Mouse (Mus musculus) G1E (cell line): ENCODE results near the gene Nedd4. TPM values are rescaled to one million over a fixed set of nuclear protein-coding genes. Genes with fewer than 3 reads are reported as not detected.

Source experiments
- ATAC-seq: 2 replicates; pipeline ENCODE4 v1.8.0; 2016; ENCODE audit warnings: mild to moderate bottlenecking; ENCODE audit not compliant: insufficient number of reproducible peaks, poor library complexity, low FRiP score, severe bottlenecking; ENCODE audit errors: extremely low read depth
- DNase-seq: peaks from one replicate; pipeline ENCODE4 v3.0.0; 2012; ENCODE audit warnings: low spot score
- H3K27me3 ChIP-seq: 2 replicates; pipeline ENCODE4 v1.6.1; 2012; ENCODE audit warnings: mild to moderate bottlenecking, low read length, inconsistent platforms; ENCODE audit not compliant: insufficient read depth
- H3K36me3 ChIP-seq: replicated peaks from 2 replicates; pipeline ENCODE3; 2012; ENCODE audit warnings: mild to moderate bottlenecking, inconsistent platforms
- H3K4me1 ChIP-seq: 2 replicates; pipeline ENCODE4 v1.6.1; 2012; ENCODE audit warnings: low read depth, low read length, inconsistent platforms, mixed read lengths; ENCODE audit not compliant: insufficient read depth
- H3K4me3 ChIP-seq: 2 replicates; pipeline ENCODE4 v1.5.1; 2012; ENCODE audit warnings: low read depth, mild to moderate bottlenecking, inconsistent platforms, low read length, moderate library complexity, mixed read lengths
- H3K9me3 ChIP-seq: replicated peaks from 2 replicates; pipeline ENCODE4 v1.6.1; 2012; ENCODE audit warnings: inconsistent platforms
- CTCF ChIP-seq: IDR thresholded peaks from 2 replicates; pipeline ENCODE4 v1.5.1; 2012; ENCODE audit warnings: low read depth, low read length, inconsistent platforms, mixed read lengths
- GATA1 ChIP-seq: IDR thresholded peaks from 2 replicates; pipeline ENCODE4 v1.6.1; 2012; ENCODE audit warnings: borderline replicate concordance, low read length, inconsistent platforms, mixed read lengths
- GATA2 ChIP-seq: IDR thresholded peaks from 2 replicates; pipeline ENCODE4 v1.6.1; 2012; ENCODE audit warnings: low read depth, low read length, inconsistent platforms, borderline replicate concordance
- POLR2AphosphoS5 ChIP-seq: IDR thresholded peaks from 2 replicates; pipeline ENCODE4 v1.6.1; 2012; ENCODE audit warnings: low read depth, low read length, inconsistent platforms; ENCODE audit not compliant: insufficient replicate concordance
- TAL1 ChIP-seq: conservative IDR thresholded peaks from 2 replicates; pipeline ENCODE4 v1.6.1; 2012; ENCODE audit warnings: low read depth, low read length, inconsistent platforms, mixed read lengths
- polyA plus RNA-seq: library from polyadenylated mRNA; stranded (reverse); fragments of >175 nt; gene quantifications from 2 replicates; pipeline ENCODE4 v1.2.3, GENCODE M21; 2012
- total RNA-seq, 2 experiments: library from RNA; stranded (forward) in 1 of 2; stranded (reverse) in 1 of 2; fragments of 200-1000 nt in 1 of 2; fragments of >200 nt in 1 of 2; fragmentation: Nextera tagmentation in 1 of 2; gene quantifications; 2 replicates each; pipeline ENCODE4 v1.2.3; 2014 to 2017

Nedd4 gene
- total and polyA plus RNA-seq, 3 experiments = 562 to 869 (median 707) TPM

GRCm38 (mm10) chr9:72683268-72683667 lies 21.1 kb downstream of the Nedd4 start:
- ATAC-seq (no peak), DNase-seq (no peak)
- H3K4me1 ChIP-seq = peaks cover 52% of the 10 kb centered on the region
- H3K4me3 ChIP-seq = no peak overlapping the region
- peaks cover 71% of the 10 kb centered on the region for H3K36me3 ChIP-seq
- H3K27me3 ChIP-seq = no peaks in the 10 kb centered on the region
- TF ChIP-seq POLR2AphosphoS5 = no peak
- no peak for TF ChIP-seq GATA1
- TF ChIP-seq GATA2 = no peak
- TF ChIP-seq TAL1 = no peak
- no peak for TF ChIP-seq CTCF
- no peaks in the 10 kb centered on the region for H3K9me3 ChIP-seq

DNA sequence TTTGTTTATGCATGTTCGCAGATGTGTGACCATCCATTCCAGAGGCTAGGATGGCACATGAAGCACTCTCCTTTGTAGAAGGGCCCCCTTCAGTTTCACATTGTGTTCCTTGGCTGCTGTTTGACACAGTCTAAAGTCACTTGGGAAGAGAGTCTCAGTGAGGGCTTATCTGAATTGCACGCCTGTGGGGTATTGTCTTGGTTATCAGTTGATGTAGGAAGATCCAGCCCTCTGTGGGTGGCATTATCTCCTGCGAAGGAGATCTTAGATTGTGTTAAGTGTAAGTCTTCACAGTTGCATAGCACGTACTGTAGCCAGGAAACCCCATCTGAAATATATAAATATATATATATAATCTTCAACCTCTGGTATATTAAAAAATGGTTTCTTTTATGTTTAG lies 23.1 kb downstream of the Nedd4 start:
- ATAC-seq (peak; percentile 89), DNase-seq (no peak)
- H3K36me3 ChIP-seq = peaks cover 76% of the 10 kb centered on the region
- TF ChIP-seq CTCF (no peak), GATA1 (no peak), GATA2 (no peak), TAL1 (peak; percentile 59), POLR2AphosphoS5 (no peak)
- H3K4me1 ChIP-seq = peaks cover 62% of the 10 kb centered on the region
- no peaks in the 10 kb centered on the region for H3K27me3 ChIP-seq
- H3K4me3 ChIP-seq = no peak overlapping the region; the same call in 1 of the 2 replicates
- H3K9me3 ChIP-seq = no peaks in the 10 kb centered on the region

GRCm38 (mm10) chr9:72686506-72686905 lies 24.4 kb downstream of the Nedd4 start:
- Histone ChIP-seq H3K36me3 (peaks cover 85% of the 10 kb centered on the region), H3K27me3 (no peaks in the 10 kb centered on the region), H3K4me1 (peaks cover 71% of the 10 kb centered on the region), H3K9me3 (no peaks in the 10 kb centered on the region), H3K4me3 (no peak overlapping the region)
- DNase-seq (no peak), ATAC-seq (no peak)
- no peak for TF ChIP-seq POLR2AphosphoS5
- TF ChIP-seq CTCF = no peak
- TF ChIP-seq TAL1 = no peak
- no peak for TF ChIP-seq GATA2
- no peak for TF ChIP-seq GATA1

DNA sequence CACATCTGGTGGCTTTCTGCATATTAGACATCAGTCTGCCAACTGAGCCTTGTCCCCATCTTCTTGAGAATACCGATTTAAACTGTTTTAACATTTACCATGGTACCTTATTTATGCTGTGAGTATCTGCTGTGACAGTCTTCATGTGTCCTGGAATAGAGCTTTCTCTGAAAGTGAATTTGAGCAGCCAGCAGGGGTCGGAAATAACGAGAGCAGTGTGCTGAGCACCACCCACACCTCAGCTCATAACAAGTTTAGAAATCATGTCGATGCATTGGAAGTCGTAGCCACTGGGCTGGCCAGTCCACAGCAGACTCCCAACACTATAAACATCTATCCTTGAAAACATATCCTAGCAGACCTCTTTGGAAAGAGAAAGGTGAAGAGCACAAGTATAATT lies 27.4 kb downstream of the Nedd4 start:
- TF ChIP-seq CTCF (no peak), GATA1 (no peak), TAL1 (no peak), POLR2AphosphoS5 (no peak), GATA2 (no peak)
- H3K4me3 ChIP-seq = no peak overlapping the region
- no peak for DNase-seq
- peaks cover 90% of the 10 kb centered on the region for H3K36me3 ChIP-seq
- H3K27me3 ChIP-seq = no peaks in the 10 kb centered on the region
- ATAC-seq = no peak
- H3K9me3 ChIP-seq = no peaks in the 10 kb centered on the region
- H3K4me1 ChIP-seq = peaks cover 72% of the 10 kb centered on the region

DNA sequence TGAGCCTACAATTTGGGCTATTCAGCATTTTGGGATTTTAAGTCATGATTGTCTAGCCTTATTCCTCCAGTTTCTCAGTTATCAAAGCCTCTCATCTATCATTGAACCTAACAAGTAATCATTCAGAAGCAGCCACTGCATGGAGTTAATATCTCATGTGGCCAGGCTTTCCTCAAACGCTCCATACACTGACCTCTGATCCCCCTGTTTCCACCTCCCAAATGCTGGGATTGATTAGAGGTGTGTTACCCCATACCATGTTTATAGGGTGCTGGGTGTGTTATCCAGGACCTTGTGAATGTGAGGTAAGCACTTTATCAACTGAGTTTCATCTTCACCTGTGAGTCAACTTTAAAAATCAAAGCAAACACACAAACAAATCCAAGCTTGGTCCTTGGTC lies 28.7 kb downstream of the Nedd4 start:
- ATAC-seq (no peak), DNase-seq (no peak)
- peaks cover 88% of the 10 kb centered on the region for H3K36me3 ChIP-seq
- TF ChIP-seq CTCF (no peak), POLR2AphosphoS5 (no peak; the same call in 1 of the 2 replicates), GATA2 (no peak), GATA1 (no peak), TAL1 (no peak)
- H3K9me3 ChIP-seq = no peaks in the 10 kb centered on the region
- H3K27me3 ChIP-seq = no peaks in the 10 kb centered on the region
- H3K4me1 ChIP-seq = peaks cover 72% of the 10 kb centered on the region
- no peak overlapping the region for H3K4me3 ChIP-seq

- DNase-seq = no peak
- Histone ChIP-seq H3K36me3 (peaks cover 85% of the 10 kb centered on the region), H3K27me3 (no peaks in the 10 kb centered on the region), H3K4me1 (peaks cover 68% of the 10 kb centered on the region), H3K4me3 (no peak overlapping the region), H3K9me3 (no peaks in the 10 kb centered on the region)
- TF ChIP-seq TAL1 = no peak
- no peak for TF ChIP-seq GATA2
- TF ChIP-seq GATA1 = no peak
- TF ChIP-seq CTCF = no peak
- TF ChIP-seq POLR2AphosphoS5 = no peak
- no peak for ATAC-seq
These were observed 29.8 kb downstream of the Nedd4 start for GRCm38 (mm10) chr9:72691942-72692341.

DNA sequence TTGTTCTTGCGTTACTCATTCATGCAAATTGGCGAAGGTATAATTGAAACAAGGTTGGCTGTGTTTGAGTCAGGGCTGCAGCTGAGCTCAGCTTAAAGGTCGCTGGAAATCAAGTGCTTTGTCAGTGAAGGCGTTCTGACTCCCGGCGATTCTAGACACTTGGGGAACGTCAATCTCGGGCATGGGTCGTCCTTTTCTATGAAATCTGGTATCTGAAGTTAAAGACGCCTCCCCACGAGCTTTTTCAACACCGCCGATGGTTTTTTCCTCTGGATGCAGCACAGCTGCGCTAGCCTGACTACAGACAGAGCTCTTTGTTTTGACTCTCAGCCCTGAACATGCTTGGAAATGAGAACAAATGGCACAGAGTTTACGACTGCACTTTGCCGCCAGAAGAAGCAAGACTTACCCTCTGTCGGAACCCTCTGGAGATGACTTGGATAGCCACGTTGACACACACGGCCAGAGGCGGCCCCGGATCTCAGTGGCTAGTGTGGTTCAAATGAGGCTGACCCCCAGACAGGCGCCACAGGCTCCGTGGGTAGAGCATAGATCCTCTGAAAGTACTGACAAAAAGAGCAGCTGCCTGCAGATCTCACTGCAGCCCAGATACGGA lies 31.0 kb downstream of the Nedd4 start:
- Histone ChIP-seq H3K27me3 (no peaks in the 10 kb centered on the region), H3K4me1 (peaks cover 70% of the 10 kb centered on the region), H3K36me3 (peaks cover 83% of the 10 kb centered on the region), H3K4me3 (no peak overlapping the region; the same call in 1 of the 2 replicates), H3K9me3 (no peaks in the 10 kb centered on the region)
- TF ChIP-seq GATA1 (no peak), CTCF (no peak), TAL1 (no peak), POLR2AphosphoS5 (no peak), GATA2 (no peak)
- DNase-seq (no peak), ATAC-seq (no peak)
